Mouse (Mus musculus) kidney, postnatal 14 days (tissue): Measurements from ENCODE around the gene Xrcc2.
"Not testable (repeated sequence)": the region's sequence is repeated elsewhere in the genome, so short reads cannot be mapped to it uniquely, and the experiment has no call there.

Experiments used
- DNase-seq: peaks from one replicate; pipeline ENCODE4 v3.0.0; 2022; ENCODE audit warnings: mixed read lengths

Gene Xrcc2

DNA sequence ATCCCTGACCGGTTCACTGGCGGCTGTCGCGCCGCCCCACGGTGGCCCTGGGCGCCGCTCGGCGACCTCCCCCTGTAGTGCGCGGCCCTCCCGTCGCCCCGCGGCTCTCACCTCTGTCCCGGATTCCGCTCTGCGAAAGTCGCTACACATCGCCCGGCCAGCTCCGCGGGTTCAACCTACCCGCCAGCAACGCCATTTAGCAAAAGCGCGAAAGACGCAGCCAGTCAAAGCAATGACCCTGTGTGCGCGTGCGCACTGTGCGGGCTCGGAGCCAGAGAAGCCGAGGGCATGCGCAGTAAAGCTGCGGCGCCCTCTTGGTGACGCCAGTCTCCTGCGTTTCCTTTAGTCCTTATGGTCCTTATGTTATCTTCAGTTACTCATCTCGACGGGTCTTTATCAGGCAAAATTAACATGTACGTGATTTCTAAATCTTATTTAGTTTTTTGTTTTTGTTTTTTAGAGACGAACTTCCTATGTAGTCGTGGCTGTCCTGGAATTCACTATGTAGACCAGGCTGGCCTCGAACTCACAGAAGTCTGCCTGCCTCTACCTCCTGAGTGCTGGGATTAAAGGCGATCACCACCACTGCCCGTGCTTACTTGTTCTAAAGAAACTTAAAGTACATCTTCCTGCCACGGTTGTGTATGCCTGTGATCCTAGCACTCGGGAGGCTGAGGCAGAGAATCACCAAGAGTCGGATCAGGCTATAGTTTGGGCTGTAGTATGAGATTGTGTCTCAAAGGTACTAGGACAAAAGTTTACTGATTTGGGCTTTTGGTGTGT is at the start of gene Xrcc2:
Gene Xrcc2 (minus strand): TSS at position 259 of the 783 bp plus-strand sequence.
- DNase-seq: peak; percentile 97

DNA sequence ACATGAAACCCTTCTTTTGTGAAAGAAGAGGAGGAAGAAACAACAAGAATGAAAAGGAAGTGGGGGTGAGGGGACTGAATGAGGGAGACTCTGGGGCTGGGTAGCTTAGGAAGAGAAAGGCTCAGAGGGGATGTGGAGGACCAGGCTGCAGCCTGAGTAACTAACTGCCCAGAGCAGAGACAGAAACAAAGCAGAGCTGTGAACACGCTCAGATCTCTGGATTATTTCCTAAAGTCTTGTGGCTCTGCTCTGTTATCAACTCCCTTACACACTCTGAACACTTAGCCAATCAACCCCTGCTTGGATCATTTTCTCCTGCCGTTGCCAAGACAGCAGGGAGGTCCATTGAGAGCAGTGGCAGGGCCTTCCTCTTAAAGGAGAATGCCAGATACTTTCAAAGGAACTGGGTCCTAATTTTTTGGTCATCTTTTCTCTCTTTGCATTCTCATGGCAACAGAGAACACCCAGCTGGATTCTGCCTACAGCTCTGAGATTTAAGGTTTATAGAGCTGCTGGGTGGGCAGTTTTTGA is 48.7 kb upstream of the Xrcc2 start:
- peak; percentile 10 for DNase-seq

DNA sequence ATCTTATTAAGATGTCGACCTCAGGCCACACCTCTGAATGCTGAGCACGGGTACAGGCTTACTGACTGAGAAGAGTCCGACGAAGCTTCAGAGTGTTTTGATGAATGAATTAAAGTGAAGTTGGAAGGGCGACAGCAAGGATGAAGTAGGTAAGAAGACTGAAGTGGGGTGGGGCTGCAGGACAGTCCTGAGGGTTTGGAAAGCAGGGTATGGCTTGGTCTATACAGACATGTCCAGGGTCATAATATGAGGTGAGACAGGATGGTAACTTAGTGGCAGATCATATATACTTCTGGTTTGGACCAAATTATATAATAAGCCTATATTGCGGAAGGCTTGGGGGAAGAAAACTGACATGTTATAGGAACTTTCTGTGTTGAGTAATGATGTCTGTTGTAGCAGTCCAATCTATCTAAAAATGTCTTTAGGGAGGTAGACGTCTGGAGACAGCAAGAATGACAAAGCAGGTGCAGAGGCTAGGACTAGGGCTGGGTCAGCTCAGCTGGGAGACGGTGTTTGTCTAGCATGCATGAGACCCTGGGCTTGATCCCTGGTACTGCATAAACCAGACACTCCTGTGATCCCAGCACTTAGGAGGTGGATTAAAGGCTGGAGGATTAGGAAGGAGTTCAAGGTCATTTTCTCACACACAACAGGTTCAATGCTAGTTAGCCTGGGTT is 48.1 kb upstream of the Xrcc2 start:
- no peak for DNase-seq

DNA sequence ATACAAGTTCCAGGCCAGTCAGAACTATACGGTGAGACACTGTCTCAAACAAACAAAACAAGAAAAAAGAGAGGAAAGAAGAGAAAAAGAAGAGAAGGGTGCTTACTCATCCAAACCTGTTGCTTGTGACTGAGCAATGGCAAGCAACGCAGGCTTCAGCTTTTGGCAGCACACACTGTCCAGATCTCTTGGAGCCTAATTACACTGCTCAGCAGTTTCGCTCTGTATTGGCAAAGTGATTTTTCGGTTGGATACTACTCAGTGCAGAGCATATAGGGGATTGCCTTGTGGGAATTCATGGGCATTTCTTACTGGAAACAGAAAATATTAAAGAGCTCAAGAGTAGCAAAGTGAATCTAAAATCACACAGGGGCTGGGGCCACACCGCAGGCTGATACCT is 47.2 kb upstream of the Xrcc2 start:
- DNase-seq: peak; percentile 4

DNA sequence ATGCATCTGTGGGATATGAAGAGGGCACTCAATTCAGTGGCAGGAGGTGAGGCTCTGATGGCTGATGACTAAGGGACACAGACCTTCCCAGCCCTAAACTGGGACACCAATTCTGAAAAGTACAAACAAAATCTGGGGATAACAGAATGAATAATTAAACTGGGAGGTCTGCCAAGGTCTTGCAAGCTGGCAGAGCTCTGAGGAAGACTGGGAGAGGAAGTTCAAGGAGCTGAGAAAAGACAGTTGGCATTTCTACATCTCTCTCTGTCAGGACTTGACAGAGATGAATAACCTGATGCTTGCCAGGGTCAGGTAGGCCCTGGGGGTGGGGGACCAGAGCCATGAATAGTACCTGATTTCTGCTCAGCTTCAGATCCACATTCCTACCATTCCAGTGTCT is 45.9 kb upstream of the Xrcc2 start:
- DNase-seq: peak; percentile 4

DNA sequence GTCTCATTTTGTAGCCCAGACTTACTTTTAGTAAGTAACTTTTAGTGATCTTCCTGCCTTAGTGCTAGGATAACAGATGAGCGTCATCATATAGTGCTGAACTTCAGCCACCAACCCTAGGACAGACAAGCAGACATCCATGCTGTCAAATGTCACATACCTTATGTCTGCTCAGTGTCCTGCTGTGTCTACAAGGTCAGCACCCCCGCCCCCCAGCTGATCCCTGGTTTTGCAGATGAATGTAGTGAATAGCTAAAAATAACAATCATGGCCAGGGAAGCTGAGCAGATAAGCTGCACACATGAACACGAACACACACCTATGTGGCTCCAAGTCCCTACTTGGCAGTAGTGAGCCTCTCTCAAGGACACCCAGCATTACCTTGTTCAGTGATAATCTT is 43.0 kb upstream of the Xrcc2 start:
- DNase-seq: no peak

DNA sequence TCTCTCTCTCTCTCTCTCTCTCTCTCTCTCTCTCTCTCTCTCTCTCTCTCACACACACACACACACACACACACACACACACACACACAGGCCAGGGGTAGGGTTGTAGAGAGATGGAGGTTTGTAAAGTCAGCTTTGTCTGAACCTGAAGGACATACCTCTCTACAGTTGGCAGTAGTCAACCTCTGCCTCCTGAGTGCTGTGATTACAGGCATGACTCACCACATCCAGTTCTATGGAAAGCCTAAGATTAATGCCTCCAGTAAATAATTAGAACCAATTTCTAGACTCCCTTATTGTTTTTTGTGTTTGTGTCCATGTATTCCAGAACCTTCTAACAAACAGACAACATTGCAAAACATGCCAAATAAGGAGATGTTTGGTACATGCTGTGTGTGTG is 42.3 kb upstream of the Xrcc2 start:
- DNase-seq: no peak

DNA sequence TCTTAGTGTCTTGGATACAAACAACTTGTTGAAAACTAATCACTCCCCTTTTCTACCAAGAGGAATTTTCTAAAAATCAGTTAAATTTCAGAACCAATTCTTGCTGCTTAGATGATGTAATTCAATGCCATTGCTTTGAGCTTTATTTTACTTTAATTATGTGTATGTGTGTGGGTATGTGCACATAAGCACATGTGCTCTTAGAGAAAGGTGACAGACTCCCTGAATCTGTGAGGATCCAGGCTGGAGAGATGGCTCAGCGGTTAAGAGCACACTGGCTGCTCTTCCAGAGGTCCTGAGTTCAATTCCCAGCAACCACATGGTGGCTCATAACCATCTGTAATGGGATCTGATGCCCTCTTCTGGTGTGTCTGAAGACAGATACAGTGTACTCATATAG is 33.3 kb upstream of the Xrcc2 start:
- not testable (repeated sequence) for DNase-seq

DNA sequence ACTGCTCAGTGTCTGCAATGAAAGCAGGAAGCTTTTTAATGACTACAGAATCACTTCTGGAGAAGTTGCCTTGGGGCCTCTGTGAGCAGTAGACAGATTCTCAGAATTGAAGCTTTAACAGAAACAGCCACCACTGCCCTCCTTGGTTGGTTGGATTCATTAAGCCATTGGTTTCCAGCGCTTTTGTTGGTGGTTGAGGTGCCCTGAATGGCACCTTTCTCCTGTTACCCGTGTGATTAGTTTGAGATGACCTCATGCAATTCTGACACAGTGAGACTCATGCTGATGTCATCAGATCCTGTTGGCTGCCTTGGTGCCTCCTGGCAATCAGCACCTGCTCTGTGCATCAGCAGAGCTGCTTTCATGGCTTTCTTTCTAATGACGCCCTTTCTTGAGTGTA is 32.8 kb upstream of the Xrcc2 start:
- no peak for DNase-seq

DNA sequence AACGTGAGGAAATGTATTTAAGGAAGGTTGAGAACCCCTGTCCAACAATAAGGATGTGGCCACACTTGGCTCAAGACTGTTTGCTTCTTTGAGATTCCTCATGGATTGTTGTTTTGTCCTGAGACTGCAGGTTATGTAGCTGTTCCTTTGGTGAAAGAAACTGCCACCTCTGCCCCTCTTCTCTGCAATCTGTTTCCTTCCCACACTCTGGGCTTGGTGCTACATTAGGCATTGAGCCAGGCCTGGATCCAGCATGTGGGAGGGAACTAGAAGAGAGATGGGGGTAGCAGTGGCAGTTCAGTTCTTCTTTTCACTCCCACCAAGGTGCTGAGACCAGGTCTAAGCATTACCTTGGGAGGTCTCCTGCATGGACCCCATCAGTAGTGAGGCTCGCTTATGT is 30.2 kb upstream of the Xrcc2 start:
- no peak for DNase-seq

DNA sequence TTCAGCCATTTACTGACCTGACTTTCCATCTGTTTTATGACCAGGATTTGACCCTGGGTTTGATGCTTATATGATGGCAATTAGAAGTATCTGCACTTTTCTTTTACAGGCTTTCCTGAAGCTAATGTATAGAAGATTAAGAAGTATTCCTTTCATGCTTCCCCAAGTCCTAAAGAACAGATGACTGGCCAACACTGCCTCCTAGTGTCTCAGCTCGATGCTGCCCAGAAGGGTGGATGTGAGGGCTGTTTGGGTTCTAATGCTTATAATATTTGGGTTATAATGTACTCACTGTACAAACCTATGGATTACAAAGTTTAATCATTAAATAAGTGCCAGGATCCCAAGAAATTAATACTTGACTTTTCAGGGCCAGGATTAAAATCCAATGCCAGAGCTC is 28.7 kb upstream of the Xrcc2 start:
- DNase-seq: peak; percentile 41

DNA sequence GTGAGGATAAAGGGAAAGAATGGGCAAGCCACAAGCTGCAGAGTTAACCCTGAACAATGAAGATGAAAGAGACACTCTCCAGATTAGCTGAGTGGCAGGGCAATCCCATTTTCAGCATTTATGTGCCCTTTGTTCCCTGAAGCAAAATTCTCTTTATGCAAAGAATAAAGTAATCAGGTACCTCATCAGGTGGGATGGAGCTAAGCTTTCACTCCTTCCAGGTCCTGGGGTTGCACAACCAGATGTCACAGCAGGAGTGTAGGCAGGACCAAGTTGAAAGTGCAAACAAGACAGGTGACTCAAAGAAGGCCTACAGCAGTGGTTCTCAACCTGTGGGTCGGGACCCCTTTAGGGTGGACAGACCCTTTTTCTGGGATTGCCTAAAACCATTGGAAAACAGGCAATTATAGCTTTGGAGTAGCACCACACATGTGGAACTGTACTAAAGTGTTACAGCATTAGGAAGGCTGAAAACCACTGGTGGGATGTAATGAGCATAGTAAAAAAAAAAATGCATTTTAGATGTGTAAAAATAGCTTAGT is 18.6 kb upstream of the Xrcc2 start:
- no peak for DNase-seq

DNA sequence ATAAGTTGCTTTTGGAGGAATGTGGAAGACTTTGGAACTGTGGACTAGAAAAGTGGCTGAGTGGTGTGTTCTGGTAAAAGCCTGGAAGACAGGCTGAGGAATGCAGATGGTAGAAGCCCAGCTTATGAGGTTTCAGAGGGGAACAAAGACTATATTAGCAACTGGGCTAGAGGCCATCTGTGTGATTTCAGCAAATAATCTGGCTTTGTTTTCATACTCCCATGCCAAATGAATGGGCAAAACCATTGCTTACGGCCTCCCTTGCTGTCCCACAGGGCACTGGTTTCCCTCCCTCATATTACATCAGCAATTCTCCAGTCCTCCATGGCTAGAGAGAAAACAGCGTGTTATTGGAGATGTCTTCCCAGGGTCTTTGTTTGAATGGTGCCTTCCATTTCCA is 17.4 kb upstream of the Xrcc2 start:
- no peak for DNase-seq

DNA sequence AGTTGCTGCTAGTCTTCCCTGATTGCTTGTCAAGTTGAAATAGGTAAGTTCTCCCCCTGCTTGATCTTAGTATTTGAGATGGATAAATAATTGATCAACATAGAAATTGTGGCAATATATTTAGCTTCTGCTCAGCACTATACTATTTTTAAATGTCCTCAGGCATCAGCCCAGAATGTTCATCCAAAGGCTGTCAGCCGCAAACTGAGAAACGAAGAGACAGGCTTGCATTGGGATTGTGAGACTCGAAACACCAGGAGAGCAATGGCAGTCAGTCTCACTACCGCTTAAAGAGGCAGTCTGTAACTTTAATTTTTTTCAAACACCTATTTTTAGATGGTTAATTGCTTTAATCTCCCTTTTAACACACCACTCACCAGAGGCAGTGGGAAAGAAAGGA is 13.8 kb upstream of the Xrcc2 start:
- no peak for DNase-seq

DNA sequence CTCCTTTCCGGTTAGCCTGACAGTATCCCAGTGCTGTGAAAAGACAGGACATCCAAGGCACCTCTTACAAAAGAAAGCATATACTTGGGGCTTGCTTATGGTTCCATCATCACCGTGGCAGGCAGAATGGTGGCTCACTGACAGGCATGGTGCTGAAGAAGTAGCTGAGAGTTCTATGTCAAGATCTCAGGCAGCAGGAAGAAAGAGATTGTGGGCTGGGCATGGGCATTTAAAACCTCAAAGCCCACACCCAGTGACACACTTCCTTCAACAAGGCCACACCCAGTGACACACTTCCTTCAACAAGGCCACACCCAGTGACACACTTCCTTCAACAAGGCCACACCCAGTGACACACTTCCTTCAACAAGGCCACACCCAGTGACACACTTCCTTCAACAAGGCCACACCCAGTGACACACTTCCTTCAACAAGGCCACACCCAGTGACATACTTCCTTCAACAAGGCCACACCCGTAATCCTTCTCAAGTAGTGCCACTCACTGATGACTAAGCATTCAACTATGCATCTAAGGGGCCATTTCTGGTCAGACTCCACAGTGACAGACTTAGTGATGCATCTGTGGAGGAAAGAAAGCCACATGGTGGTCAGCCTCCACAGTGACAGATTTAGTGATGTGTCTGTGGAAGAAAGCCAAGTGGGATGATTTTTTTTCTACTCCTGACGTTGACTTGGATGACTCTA is 7.5 kb upstream of the Xrcc2 start:
- DNase-seq: not testable (repeated sequence)

DNA sequence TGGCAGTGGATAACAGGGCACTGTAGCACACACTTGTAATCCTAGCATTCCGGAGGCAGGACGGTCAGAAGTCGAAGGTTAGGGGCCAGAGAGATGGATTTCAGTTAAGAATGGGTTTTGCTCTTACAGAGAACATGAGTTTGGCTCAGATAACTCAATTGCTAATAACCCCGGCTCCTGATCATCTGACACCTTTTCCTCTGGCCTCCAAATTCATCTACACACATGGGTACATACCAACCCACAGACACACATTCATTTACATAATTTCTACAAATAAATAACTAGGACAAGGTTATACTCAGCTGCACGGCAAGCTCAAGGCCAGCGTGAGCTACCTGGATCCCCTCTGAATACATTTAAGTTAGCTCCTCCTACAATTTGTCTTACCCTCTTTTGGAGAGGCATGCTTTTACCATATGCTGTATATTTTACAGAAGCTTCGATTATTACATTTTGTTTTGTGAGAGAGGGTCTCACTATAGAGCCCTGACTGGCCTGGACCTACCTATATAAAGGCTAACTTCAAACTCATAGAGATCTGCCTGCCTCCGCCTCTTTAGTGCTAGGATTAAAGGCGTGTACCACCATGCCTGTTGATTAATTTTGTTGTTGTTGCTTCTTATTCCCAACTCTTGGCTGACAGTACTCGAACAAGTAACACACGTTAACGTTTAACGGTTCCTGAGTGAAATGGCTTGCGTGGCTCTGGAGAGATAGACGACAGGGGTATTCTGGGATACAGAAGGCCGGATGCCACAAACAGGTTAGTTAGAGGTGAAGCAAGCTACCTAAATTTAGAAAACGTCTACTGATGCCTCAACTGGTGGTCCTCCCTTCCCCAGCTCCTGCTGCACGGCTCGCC is 691 bp downstream of the Xrcc2 start:
- DNase-seq: no peak

DNA sequence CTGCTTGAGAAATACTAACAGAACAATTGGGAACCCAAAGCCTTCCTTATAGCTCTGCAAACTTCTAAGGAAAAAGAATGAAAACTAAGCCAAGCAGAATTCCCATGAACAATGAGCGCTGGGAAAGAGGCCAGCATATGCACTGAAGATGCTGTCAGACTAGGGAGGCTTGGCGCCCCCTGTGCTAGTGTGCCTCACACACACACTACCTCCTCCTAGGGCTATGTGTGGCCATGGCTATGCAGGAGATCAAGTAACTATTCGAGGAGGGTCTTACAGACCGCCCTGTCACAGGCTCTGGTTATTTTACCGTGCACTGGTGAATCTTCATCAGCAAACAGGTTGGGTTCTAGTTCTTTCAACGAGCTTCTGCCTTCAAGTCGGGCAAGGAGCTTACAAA is 7.7 kb downstream of the Xrcc2 start:
- no peak for DNase-seq

DNA sequence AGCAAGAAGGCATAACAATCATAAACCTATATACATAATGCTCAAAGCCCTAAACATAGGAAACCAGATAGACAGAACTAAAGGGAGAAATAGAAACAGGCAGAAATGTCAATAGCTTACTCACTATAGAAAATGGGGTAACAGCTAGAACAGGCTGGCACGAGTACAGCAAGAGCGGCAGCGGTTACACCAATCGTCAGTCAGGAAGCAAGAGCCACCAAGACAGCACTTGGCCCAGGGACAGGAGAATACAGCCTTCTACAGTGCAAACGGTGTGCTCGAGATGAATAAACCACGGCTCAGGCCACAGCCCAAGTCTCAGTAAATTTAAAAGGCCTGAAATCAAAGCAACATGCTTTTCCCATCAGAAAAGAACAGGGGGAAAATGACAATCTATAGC is 9.4 kb downstream of the Xrcc2 start:
- DNase-seq: no peak

DNA sequence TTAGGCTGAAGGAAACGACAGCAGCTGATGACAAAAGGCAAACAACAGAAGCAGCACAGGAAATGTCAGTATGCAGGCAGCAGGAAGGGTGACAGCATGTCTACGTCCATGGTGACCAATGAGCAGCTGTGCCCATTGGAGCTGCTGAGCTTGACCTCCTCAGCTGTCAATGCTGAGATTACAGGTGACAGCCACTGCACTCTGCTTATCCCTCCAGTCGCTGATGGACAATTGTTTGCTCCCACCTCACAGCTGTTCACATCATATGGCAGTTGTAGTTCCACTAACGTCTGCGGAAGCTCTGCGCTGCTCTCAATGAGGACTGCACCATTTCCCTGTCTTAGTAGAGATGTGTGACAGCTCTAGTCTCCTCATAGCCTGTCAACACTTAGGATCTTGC is 9.8 kb downstream of the Xrcc2 start:
- DNase-seq: no peak

DNA sequence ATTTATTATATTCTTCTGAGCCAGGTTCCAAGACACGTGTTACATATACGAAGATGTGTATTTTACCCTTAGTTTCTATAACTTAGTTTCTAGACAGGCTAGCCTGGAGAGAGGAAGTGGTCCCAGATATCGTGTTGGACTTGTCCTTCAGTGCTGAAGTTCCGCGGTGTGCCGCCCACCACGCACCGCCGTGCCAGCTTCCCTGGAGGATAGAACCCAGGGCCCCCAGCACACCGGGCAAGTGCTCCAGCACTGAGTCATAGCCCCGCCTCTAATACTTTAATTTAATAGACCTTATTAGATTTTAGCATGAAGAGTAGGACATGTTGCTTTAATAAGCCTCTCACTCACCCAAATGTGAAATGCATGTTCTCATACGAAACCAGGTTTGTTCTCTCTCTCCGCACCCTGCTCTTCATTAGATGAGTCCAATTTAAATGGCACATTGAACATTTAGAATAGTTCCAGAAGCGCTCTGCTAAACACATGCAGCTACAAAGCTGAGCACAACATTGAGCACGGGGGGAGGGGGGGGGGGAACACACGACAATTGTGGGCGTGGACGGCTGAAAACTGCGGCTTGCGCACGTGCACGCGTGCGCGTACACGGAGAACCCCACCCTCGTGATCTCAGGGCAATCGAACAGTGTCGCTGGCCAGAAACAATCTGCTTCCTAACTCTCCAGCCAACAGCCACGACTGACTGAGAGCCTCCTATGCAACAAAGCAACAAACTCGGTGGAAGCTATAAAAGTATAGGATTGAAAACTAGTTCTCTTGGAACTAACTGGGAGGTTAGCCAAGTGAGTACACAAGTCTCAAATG is 33.7 kb downstream of the Xrcc2 start:
- DNase-seq: no peak

DNA sequence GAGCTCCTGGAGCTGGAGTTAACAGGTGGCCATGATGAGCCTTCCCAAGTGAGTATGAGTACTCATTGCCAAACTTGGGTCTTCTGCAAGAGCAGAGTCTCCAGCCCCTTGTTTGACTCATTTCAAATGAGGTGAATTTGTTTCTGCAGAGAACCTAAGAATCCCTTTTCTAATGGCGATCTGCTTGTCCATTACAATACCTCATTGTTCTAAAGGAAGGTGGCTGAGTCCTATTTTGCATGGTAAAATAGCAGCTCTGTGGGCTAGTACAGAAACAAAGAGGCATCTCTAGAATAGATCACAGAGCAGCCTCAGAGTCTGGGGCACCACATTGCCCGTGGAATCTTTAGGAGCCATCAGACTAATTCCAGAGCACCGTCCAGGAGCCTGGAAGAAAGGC is 34.6 kb downstream of the Xrcc2 start:
- no peak for DNase-seq

DNA sequence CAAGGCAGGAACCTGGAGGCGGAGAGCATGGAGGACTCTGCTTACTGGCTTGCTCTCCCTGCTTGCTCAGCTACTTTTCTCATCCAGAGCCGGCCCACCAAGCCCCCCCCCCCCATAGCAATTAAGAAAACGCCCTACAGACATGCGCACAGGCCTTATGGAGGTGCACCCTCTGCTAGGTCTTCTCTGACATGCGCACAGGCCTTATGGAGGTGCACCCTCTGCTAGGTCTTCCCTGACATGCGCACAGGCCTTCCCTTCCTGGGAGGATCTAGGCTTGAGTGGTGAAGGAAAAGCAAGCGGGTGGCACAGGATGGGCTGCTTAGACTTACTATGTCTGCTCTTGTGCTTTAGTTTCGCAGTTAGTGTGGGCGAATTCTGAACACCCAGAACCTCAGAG is 37.3 kb downstream of the Xrcc2 start:
- DNase-seq: no peak
